Mouse (Mus musculus) cerebellum, adult 11 months (tissue): ENCODE data around the gene Med18.
"Not testable (repeated sequence)": the region's sequence is repeated elsewhere in the genome, so short reads cannot be mapped to it uniquely, and the experiment has no call there.

Experiments
- DNase-seq: peaks from one replicate; pipeline ENCODE4 v3.0.0; 2022

The Med18 gene

DNA sequence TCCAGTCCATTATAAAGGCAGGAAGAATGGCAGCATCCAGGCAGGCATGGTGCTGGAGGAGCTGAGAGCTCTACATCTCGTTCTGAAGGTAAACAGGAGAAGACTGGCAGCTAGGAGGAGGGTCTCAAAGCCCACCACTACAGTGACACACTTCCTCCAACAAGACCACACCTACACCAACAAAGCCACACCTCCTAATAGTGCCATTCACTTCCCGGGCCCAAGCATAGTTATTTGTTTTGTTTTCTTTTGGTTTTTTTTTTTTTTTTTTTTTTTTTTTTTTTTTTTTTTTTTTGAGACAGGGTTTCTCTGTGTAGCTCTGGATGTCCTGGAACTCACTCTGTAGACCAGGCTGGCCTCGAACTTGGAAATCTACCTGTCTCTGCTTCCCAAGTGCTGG is 18.4 kb upstream of the Med18 start:
- DNase-seq: not testable (repeated sequence)

DNA sequence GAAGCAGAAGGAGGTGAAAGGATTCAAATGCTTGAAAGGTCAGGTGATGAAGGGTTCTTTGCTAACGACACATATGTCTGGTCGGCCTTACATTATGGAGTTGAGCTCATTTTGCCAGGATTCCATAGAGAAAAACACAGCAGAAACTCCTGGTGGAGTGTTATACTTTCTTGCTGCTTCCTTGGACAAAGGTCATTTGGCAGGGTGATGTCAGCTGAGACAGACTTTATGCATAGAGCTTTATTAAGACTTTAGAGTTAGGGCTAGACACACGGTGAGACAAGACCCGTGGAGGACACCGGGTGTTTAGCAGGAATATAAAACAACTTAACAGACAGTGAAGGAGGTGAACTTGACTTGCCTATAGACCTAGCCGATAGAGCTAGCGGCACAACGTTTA is 14.1 kb upstream of the Med18 start:
- no peak for DNase-seq

DNA sequence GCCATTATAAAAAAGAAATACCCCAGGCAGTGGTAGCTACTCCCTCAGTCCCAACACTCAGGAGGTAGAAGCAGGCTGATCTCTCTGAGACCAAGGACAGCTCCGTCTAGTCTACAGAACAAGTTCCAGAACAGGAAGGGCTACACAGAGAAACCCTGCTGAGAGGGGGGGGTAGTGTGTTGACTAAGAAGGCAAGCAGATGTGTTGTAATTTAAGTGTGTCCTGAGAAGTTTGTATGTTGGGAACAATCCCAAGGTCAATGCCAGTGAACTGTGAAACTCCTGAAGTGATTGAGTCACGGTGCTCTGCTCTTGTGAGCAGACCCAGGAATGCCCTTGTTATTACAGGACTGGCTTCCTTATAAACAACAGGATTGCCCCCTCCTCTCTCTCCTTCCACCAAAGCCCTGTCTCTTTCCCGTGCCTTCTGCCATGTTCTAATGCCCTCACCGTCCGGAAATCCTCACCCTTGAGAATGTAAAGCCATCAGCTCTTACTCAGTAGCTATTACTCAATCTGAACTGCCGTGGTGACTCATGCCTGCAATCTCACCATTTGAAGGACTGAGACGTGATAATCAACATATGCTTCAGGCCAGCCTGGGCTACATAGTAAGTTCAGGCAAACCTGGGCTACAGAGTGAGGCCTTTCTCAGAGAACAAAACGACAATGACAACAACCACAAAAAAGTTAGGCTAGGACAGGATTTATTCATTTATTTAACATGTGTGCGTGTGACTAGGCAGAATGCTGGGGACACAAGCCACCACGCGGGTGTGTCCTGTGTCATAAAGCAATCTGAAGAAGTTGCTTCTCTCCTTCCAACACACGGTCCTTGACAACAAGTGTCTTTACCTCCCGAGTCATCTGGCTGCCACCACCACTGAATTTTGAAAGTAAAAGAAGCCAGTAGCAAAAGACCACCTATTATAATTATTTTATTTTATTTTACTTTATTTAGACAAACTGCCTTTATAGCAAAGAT is 12.5 kb upstream of the Med18 start:
- no peak for DNase-seq

- DNase-seq: no peak
Observed at GRCm38 (mm10) chr4:132474631-132475030, 10.9 kb upstream of the Med18 start.

- no peak for DNase-seq
Observed at GRCm38 (mm10) chr4:132473411-132473810, 9.7 kb upstream of the Med18 start.

- DNase-seq: no peak
Observed at GRCm38 (mm10) chr4:132469873-132470272, 6.2 kb upstream of the Med18 start.

- DNase-seq: no peak
Observed at GRCm38 (mm10) chr4:132464255-132464613, 513 bp upstream of the Med18 start.

DNA sequence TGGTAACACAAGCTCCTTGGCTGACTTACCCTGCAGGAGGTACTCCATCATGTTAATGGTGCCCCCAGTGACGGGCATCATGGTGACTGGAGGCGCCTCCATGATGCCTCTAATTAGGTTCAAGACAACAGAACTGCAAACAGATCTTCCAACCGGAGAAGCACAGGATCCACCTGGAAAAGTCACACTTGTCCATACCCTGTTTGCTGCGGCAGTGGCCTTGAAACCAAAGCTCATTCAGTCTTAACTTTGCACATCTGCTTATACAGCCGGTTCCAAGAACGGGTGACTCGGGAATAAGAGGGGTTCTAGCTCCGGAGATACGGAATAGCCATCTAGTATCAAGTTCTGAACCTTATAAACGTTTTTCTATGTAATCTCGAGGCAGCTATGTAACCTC is 885 bp downstream of the Med18 start:
- DNase-seq: no peak

DNA sequence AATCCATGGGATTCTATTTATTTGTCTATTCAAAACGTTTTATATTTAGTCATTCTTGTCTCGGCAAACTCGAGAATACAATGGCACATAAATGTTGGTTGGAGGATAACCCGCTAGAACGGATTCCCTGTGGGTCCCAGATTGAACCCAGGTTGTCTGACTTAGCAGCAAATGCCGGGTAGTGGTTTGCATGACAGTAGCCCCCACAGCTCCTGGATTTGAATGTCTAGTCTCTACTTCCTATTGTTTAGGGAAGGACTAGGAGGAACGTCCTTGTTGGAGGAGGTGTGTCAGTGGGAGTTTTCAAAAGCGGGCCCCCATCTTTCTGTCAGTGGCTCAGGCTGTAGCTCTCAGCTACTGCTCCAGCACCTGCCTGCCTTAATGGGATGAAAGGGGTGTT is 3.5 kb downstream of the Med18 start:
- DNase-seq: no peak

- DNase-seq: no peak
Observed at GRCm38 (mm10) chr4:132455561-132455960, 8.2 kb downstream of the Med18 start.

- DNase-seq: no peak
Observed at GRCm38 (mm10) chr4:132455146-132455545, 8.6 kb downstream of the Med18 start.

DNA sequence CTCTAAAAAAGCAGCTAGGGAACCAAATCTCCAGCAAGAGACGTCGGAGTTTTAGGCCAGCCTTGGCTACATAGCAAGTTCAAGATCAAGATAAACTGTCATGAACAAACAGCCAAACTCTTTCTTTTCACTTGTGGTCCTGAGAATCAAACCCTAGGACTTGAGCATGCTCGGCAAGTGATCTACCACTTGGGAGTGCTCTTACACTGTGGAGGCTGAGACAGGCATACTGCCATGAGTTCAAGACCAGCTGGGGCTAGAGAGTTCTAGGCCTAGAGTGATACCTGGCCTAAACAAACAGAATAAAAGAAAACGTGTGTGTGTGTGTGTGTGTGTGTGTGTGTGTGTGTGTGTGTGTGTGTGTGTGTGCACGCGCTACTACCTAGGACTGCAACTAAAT is 9.5 kb downstream of the Med18 start:
- DNase-seq: no peak

DNA sequence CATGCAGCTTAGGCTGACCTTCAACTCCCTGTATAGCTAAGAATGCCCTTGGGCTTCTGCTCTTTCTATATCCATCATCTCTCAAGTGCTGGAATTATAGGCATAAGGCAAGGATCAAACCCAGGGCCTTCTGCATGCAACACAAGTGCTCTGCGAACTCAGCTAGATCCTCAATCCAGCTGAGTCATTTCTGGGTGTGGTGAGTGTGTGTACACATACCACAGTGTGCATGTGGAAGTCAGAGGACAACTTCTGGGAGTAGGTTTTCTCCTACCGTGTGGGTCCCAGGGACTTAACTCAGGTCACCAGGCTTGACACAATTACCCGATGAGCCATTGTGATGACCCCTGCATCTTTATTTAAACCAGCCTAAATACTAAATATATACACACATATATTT is 13.9 kb downstream of the Med18 start:
- no peak for DNase-seq

GRCm38 (mm10) chr4:132446105-132446504 is 17.6 kb downstream of the Med18 start:
- DNase-seq: no peak

DNA sequence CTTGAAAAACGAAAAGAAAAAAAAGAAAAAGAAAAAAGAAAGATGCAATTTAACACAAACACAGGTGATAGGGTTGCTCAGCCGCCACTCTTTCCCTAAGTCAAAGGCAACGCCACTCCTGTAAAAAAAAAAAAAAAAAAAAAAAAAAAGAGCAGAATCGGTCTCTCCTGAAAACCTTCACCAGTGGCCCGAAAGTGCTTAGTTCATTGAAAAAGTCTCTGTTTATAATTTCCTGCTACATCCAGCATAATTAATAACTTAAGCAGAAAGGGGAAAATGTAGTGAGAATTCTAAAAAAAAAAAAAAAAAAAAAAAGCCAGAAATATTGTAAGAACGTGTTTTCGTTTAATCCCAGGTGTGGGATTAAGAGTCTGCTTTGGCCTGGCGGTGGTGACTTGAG is 19.2 kb downstream of the Med18 start:
- no peak for DNase-seq

DNA sequence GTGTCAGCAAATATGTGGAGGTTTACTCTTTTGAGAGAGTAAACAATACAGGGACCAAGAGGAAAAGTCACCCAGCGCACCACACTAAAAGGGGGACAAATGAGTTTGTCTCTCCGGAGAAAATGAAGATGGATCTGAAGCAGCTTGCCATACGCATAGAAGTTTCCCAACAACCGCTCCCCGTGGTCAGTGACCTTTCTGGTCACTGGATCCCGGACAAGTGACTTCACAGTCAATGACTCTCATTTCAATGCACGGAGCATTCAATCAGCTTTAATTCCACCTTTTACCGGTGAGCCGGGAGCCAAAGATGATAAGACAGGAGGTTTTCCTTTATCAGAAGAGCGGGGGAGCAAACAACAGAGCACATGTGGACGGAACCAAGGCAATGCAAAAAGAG is 25.9 kb downstream of the Med18 start:
- no peak for DNase-seq

- no peak for DNase-seq
Observed at GRCm38 (mm10) chr4:132432717-132433372, 30.9 kb downstream of the Med18 start.

DNA sequence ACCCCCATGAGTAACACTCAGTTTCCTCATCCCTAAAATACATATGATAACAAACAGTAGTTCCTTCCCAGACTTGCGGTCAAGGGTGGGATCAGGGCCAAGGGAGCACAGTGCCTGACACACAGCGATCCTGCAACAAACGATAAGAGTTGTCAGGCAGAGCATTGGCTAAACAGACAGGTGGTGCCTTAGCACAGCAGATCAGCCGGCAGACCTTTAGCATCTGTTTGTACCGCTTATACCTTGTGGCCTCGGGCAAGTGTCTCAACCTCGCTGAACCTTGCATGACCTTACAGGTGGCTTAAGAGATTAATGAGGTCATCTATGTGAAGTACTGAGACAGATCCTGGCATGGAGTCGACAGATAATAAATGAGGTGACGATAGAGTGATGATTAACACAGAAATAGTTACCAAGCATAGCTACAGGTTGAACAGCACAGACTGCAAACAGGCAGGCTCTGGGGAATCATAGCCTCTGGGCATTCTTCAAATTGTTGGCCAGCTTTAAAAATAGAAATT is 35.6 kb downstream of the Med18 start:
- DNase-seq: no peak

DNA sequence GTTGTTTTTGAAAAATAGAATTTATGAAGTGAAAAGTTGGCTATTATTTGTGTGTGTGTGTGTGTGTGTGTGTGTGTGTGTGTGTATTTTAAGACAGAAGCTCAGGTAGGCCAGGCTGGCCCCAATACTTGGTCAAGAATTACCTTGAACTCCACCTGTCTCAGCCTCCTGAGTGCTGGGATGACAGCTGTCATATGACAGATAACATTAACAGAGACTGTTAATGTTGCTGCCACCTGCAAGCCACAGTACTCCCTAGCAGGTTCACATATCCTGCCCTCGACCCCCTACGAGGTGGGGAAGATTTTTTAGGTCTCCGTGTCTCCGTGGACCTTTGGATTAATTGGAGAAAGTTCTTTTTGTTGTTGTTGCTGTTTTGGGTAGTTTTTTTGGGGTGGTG is 36.2 kb downstream of the Med18 start:
- no peak for DNase-seq

DNA sequence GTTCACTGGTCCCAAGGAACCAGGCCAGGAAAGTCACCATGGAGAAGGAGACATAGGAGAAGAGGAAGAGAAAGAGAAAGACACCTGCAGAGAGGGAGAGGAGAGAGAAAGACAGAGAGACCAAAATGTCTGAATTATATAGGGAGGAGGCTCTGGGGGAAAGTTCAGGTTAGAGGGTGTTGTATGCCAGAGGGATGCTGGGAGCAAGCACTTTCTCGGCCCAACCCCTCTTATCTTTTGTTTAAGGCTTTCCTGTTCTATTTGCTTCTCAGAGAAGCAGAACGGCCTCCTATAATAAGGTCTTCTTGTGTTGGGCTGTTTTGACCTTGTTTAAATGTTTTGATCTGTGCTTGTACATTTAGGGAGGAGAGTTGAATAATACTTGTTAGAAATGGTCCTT is 37.7 kb downstream of the Med18 start:
- no peak for DNase-seq

GRCm38 (mm10) chr4:132424765-132425164 is 39.0 kb downstream of the Med18 start:
- no peak for DNase-seq

GRCm38 (mm10) chr4:132421923-132422782 is 41.6 kb downstream of the Med18 start, which contains the start of gene Phactr4:
Phactr4 (minus strand) TSS chr4:132422489.
- peak; percentile 90 for DNase-seq

- no peak for DNase-seq
Observed at GRCm38 (mm10) chr4:132421556-132421922, 42.2 kb downstream of the Med18 start.
